Mouse (Mus musculus): ENCODE results near the gene Tnfrsf18.

DNA sequence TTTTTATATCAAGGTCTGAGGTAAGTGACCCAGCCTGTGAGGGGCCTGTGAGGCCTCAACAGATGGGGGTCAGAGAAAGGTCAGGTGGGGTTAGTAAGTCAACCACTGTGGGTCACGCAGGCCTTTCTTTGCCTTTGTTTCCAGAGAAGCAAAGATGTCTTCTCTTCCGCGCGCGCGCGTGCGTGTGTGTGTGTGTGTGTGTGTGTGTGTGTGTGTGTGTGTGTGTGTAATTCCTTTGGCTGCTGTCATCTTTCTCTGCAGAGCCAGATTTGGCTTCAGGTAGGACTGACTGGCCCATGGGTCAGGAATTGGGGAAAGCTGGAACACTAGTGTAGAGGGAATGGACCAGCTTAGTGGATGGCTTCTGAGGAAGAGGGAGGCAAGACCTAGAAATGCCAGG lies 43.7 kb downstream of the Tnfrsf18 start:
- TF ChIP-seq GATA1 (IDR thresholded peaks at IDR 0.05; ENCODE audit: borderline replicate concordance, low read length) (no peak), FLI1 (IDR thresholded peaks at IDR 0.05; ENCODE audit: low read length) (no peak)

Measured in megakaryocyte, embryonic 14.5 days (primary cell).